Mouse (Mus musculus): Measurements from ENCODE around the gene Mcemp1. TPM values are rescaled to one million over a fixed set of nuclear protein-coding genes. Genes with fewer than 3 reads are reported as not detected.

Gene Mcemp1
- polyA plus RNA-seq, 1 experiment = 0.63 TPM

- WGBS = 41% methylated on average over 2 of the region's 2 CpGs
- no peak for DNase-seq (ENCODE audit: low read depth, low spot score)
Observed at GRCm38 (mm10) chr8:3711646-3712045, 46.1 kb downstream of the Mcemp1 start.

DNA sequence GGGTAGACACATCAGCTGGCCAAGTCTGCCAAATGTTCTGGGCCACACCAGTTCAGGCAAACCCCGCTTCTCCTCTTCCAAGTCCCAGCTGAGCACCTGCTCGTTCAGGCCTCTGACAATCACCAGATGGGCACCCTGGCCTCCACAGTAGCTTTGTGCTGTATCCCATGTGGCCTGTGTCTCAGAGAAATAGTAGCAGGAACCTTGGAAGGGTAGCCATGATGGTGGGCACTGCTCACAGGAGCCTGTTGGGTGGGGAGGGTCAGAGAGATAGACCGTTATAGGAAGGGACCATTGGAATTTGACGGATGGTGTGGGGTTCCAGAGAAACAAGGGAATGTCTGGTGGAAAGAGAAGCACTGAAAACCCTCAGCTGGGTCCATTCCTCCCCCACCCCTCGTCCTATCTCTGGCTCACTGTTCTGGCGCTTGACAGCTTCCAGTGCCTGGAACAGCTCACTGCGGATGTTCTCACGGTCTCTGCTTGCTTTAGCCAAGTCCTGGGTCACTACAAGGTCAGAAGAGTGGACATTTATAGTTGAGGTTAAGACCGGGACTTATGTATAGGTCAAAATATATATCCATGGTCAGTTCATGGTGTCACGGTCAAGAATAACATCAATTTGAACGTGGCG is 51.9 kb downstream of the Mcemp1 start:
- WGBS = 72% methylated on average over 12 of the region's 12 CpGs
- DNase-seq (ENCODE audit: low read depth, low spot score) = no peak

DNA sequence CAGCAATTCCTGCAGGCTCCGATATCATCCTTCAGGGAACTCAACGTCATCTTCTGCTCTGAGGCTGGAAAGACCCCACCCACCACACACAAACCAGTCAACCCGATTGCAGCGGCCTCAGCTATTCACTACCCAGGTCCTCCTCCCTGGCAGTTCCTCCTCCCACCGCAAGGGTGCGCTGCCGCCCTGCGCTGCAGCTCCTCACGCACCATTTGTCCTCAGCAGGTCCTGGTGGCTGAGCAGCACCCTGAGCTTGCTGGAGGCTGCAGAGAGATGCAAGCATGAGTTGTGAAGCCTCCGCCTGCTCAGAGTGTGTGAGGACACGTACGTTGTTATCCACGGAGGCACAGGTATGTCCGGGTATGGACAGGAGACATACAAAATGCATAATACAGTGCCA is 53.0 kb downstream of the Mcemp1 start:
- WGBS = 18% methylated on average over 14 of the region's 14 CpGs
- no peak for DNase-seq (ENCODE audit: low read depth, low spot score)

Other genes starting within 250 kb of the Mcemp1 start
- 13.2 and 13.6 TPM in 2 replicates for gene Pex11g, start 198.1 kb upstream of the Mcemp1 start, polyA plus RNA-seq (2012; rRNA removed)
- gene Tex45, start 194.9 kb upstream of the Mcemp1 start, polyA plus RNA-seq (2012; rRNA removed) = not detected in 2 replicates
- gene Zfp358, start 172.6 kb upstream of the Mcemp1 start, polyA plus RNA-seq (2012; rRNA removed) = 20.1 and 22.0 TPM in 2 replicates
- 77.4 and 87.1 TPM in 2 replicates for gene Mcoln1, start 165.3 kb upstream of the Mcemp1 start, polyA plus RNA-seq (2012; rRNA removed)
- gene Pnpla6, start 150.4 kb upstream of the Mcemp1 start, polyA plus RNA-seq (2012; rRNA removed) = 49.5 and 92.0 TPM in 2 replicates
- 0.34 and 4.0 TPM in 2 replicates for gene C330021F23Rik, start 97.8 kb upstream of the Mcemp1 start, polyA plus RNA-seq (2012; rRNA removed)
- 96.3 and 102 TPM in 2 replicates for gene Camsap3, start 78.5 kb upstream of the Mcemp1 start, polyA plus RNA-seq (2012; rRNA removed)
- 39.1 and 50.5 TPM in 2 replicates for gene Xab2, start 44.4 kb upstream of the Mcemp1 start, polyA plus RNA-seq (2012; rRNA removed)
- 9.5 TPM in 2 replicates for gene Pet100, start 44.2 kb upstream of the Mcemp1 start, polyA plus RNA-seq (2012; rRNA removed)
- not detected in 2 replicates for gene Pcp2, start 40.2 kb upstream of the Mcemp1 start, polyA plus RNA-seq (2012; rRNA removed)
- gene Stxbp2, start 34.8 kb upstream of the Mcemp1 start, polyA plus RNA-seq (2012; rRNA removed) = 179 and 256 TPM in 2 replicates
- gene Retn, start 10.0 kb upstream of the Mcemp1 start, polyA plus RNA-seq (2012; rRNA removed) = 2.9 and 11.9 TPM in 2 replicates
- gene Fcor, start 6.6 kb downstream of the Mcemp1 start, polyA plus RNA-seq (2012; rRNA removed) = 3.6 and 5.8 TPM in 2 replicates
- 22.8 and 27.4 TPM in 2 replicates for gene Trappc5, start 10.5 kb downstream of the Mcemp1 start, polyA plus RNA-seq (2012; rRNA removed)
- gene Fcer2a, start 28.4 kb downstream of the Mcemp1 start, polyA plus RNA-seq (2012; rRNA removed) = 2.8 and 5.0 TPM in 2 replicates
- gene Clec4g, start 54.9 kb downstream of the Mcemp1 start, polyA plus RNA-seq (2012; rRNA removed) = not detected in 2 replicates
- 0.16 and 1.3 TPM in 2 replicates for gene Cd209a, start 83.2 kb downstream of the Mcemp1 start, polyA plus RNA-seq (2012; rRNA removed)
- not detected in 2 replicates for gene Cd209e, start 188.6 kb downstream of the Mcemp1 start, polyA plus RNA-seq (2012; rRNA removed)
- 0.24 and 0.85 TPM in 2 replicates for gene Cd209d, start 212.8 kb downstream of the Mcemp1 start, polyA plus RNA-seq (2012; rRNA removed)